Mouse (Mus musculus) MEL (cell line): ENCODE measurements around the gene Phospho1. TPM values are rescaled to one million over a fixed set of nuclear protein-coding genes. Genes with fewer than 3 reads are reported as not detected.

Experiments
- DNase-seq: peaks from one replicate; pipeline ENCODE4 v3.0.0; 2011; ENCODE audit warnings: low read depth, low spot score
- H3K27ac ChIP-seq: 2 replicates; pipeline ENCODE4 v1.5.1; 2012; ENCODE audit warnings: low read depth, mild to moderate bottlenecking, control low read depth, low read length, moderate library complexity; ENCODE audit not compliant: control insufficient read depth
- H3K27me3 ChIP-seq, 2 experiments: fragments of 150-350 bp in 1 of 2; sonication (generic) in 1 of 2; 2 replicates each; pipeline ENCODE4 v1.6.1; 2012; ENCODE audit warnings: low read length in 2 of 2, mild to moderate bottlenecking in 2 of 2, improper control_type of control experiment in 1 of 2, moderate library complexity in 1 of 2; ENCODE audit not compliant: insufficient read depth in 2 of 2, control insufficient read depth in 1 of 2
- H3K36me3 ChIP-seq, 2 experiments: 2 replicates each; pipeline ENCODE4 v1.6.1; 2012 to 2014; ENCODE audit warnings: low read length in 2 of 2, improper control_type of control experiment in 1 of 2, inconsistent platforms in 1 of 2, mild to moderate bottlenecking in 1 of 2; ENCODE audit not compliant: insufficient read depth in 2 of 2, control insufficient read depth in 1 of 2
- H3K4me1 ChIP-seq, 2 experiments: fragments of 150-350 bp in 1 of 2; sonication (generic) in 1 of 2; 2 replicates each; pipeline ENCODE4 v1.6.1; 2012; ENCODE audit warnings: low read length in 2 of 2, improper control_type of control experiment in 1 of 2, mild to moderate bottlenecking in 1 of 2; ENCODE audit not compliant: insufficient read depth in 2 of 2, control insufficient read depth in 1 of 2
- H3K4me3 ChIP-seq, 2 experiments: fragments of 150-350 bp in 1 of 2; sonication (generic) in 1 of 2; 2 replicates each; pipeline ENCODE4 v1.5.1; 2012; ENCODE audit warnings: low read depth in 2 of 2, low read length in 2 of 2, mild to moderate bottlenecking in 2 of 2, moderate library complexity in 2 of 2, control low read depth in 1 of 2, improper control_type of control experiment in 1 of 2; ENCODE audit not compliant: control insufficient read depth in 1 of 2, insufficient read depth in 1 of 2
- H3K79me2 ChIP-seq: 2 replicates; pipeline ENCODE4 v1.6.1; 2012; ENCODE audit warnings: mild to moderate bottlenecking, low read length, moderate library complexity; ENCODE audit not compliant: control insufficient read depth, poor library complexity, insufficient read depth
- H3K9ac ChIP-seq: 2 replicates; pipeline ENCODE4 v1.6.1; 2012; ENCODE audit warnings: low read depth, mild to moderate bottlenecking, control low read depth, low read length, moderate library complexity; ENCODE audit not compliant: control insufficient read depth, poor library complexity, severe bottlenecking
- H3K9me3 ChIP-seq: fragments of 150-350 bp; sonication (generic); replicated peaks from 2 replicates; pipeline ENCODE4 v1.6.1; 2012; ENCODE audit warnings: mild to moderate bottlenecking, low read length, improper control_type of control experiment, moderate library complexity; ENCODE audit not compliant: insufficient read depth
- CHD2 ChIP-seq: IDR thresholded peaks from 2 replicates; pipeline ENCODE4 v1.6.1; 2011; ENCODE audit warnings: low read length, improper control_type of control experiment
- EP300 ChIP-seq, 2 experiments: IDR thresholded peaks; 2 replicates each; pipeline ENCODE4 v1.6.1; 2011; ENCODE audit warnings: improper control_type of control experiment in 2 of 2, low read length in 2 of 2, low read depth in 1 of 2, mild to moderate bottlenecking in 1 of 2
- ETS1 ChIP-seq: IDR thresholded peaks from 2 replicates; pipeline ENCODE4 v1.6.1; 2012; ENCODE audit warnings: low read depth, mild to moderate bottlenecking, inconsistent platforms, low read length, improper control_type of control experiment, moderate library complexity
- HCFC1 ChIP-seq: IDR thresholded peaks from 2 replicates; pipeline ENCODE4 v1.6.1; 2012; ENCODE audit warnings: low read depth, mild to moderate bottlenecking, inconsistent platforms, low read length, improper control_type of control experiment, moderate library complexity
- JUND ChIP-seq: IDR thresholded peaks from 2 replicates; pipeline ENCODE4 v1.6.1; 2011; ENCODE audit warnings: low read depth, mild to moderate bottlenecking, improper control_type of control experiment, low read length
- MAFK ChIP-seq: IDR thresholded peaks from 2 replicates; pipeline ENCODE4 v1.6.1; 2011; ENCODE audit warnings: low read depth, mild to moderate bottlenecking, low read length, improper control_type of control experiment, borderline replicate concordance
- MAZ ChIP-seq: IDR thresholded peaks from 2 replicates; pipeline ENCODE4 v1.6.1; 2012; ENCODE audit warnings: low read depth, mild to moderate bottlenecking, inconsistent platforms, low read length, improper control_type of control experiment
- MEF2A ChIP-seq: IDR thresholded peaks from 2 replicates; pipeline ENCODE4 v1.6.1; 2014; ENCODE audit warnings: low read depth, mild to moderate bottlenecking, inconsistent platforms, low read length, improper control_type of control experiment; ENCODE audit not compliant: poor library complexity, insufficient replicate concordance, severe bottlenecking; ENCODE audit errors: extremely low read depth
- MXI1 ChIP-seq: IDR thresholded peaks from 2 replicates; pipeline ENCODE4 v1.6.1; 2011; ENCODE audit warnings: mild to moderate bottlenecking, low read depth, low read length, improper control_type of control experiment
- MYB ChIP-seq: IDR thresholded peaks from 2 replicates; pipeline ENCODE4 v1.6.1; 2011; ENCODE audit warnings: mild to moderate bottlenecking, low read depth, low read length, improper control_type of control experiment
- NELFE ChIP-seq: IDR thresholded peaks from 2 replicates; pipeline ENCODE4 v1.6.1; 2011; ENCODE audit warnings: low read depth, low read length, improper control_type of control experiment
- NRF1 ChIP-seq: IDR thresholded peaks from 2 replicates; pipeline ENCODE4 v1.6.1; 2014; ENCODE audit warnings: low read depth, mild to moderate bottlenecking, inconsistent platforms, low read length, improper control_type of control experiment, moderate library complexity; ENCODE audit not compliant: poor library complexity, insufficient read depth, severe bottlenecking
- POLR2A ChIP-seq, 2 experiments: IDR thresholded peaks; 2 replicates each; pipeline ENCODE4 v1.6.1; 2011 to 2012; ENCODE audit warnings: low read length in 2 of 2, mild to moderate bottlenecking in 2 of 2, control low read depth in 1 of 2, improper control_type of control experiment in 1 of 2, low read depth in 1 of 2, moderate library complexity in 1 of 2; ENCODE audit not compliant: control insufficient read depth in 1 of 2, insufficient read depth in 1 of 2, poor library complexity in 1 of 2
- POLR2AphosphoS5 ChIP-seq: IDR thresholded peaks from 2 replicates; pipeline ENCODE4 v1.6.1; 2012; ENCODE audit warnings: low read depth, borderline replicate concordance, mild to moderate bottlenecking, inconsistent platforms, low read length, moderate library complexity, mixed read lengths
- SIN3A ChIP-seq: IDR thresholded peaks from 2 replicates; pipeline ENCODE4 v1.6.1; 2012; ENCODE audit warnings: low read length, improper control_type of control experiment, inconsistent platforms
- SMC3 ChIP-seq: IDR thresholded peaks from 2 replicates; pipeline ENCODE4 v1.6.1; 2011; ENCODE audit warnings: low read depth, low read length, improper control_type of control experiment
- TAL1 ChIP-seq: IDR thresholded peaks from 2 replicates; pipeline ENCODE4 v1.6.1; 2012; ENCODE audit warnings: mild to moderate bottlenecking, inconsistent platforms, low read length, moderate library complexity, mixed read lengths
- UBTF ChIP-seq: IDR thresholded peaks from 2 replicates; pipeline ENCODE4 v1.6.1; 2012; ENCODE audit warnings: low read depth, mild to moderate bottlenecking, inconsistent platforms, low read length, improper control_type of control experiment, moderate library complexity, borderline replicate concordance; ENCODE audit not compliant: insufficient read depth
- USF1 ChIP-seq: IDR thresholded peaks from 2 replicates; pipeline ENCODE4 v1.6.1; 2014; ENCODE audit warnings: low read depth, mild to moderate bottlenecking, inconsistent platforms, low read length, improper control_type of control experiment, moderate library complexity
- USF2 ChIP-seq, 2 experiments: IDR thresholded peaks; 2 replicates each; pipeline ENCODE4 v1.6.1; 2011 to 2012; ENCODE audit warnings: improper control_type of control experiment in 2 of 2, low read length in 2 of 2, borderline replicate concordance in 1 of 2, inconsistent platforms in 1 of 2, low read depth in 1 of 2, mild to moderate bottlenecking in 1 of 2; ENCODE audit not compliant: insufficient read depth in 1 of 2
- ZMIZ1 ChIP-seq: IDR thresholded peaks from 2 replicates; pipeline ENCODE4 v1.6.1; 2012; ENCODE audit warnings: low read depth, mild to moderate bottlenecking, inconsistent platforms, low read length, improper control_type of control experiment, moderate library complexity
- ZNF384 ChIP-seq: IDR thresholded peaks from 2 replicates; pipeline ENCODE4 v1.6.1; 2012; ENCODE audit warnings: low read depth, mild to moderate bottlenecking, inconsistent platforms, low read length, improper control_type of control experiment
- polyA plus RNA-seq, 2 experiments: library from polyadenylated mRNA; stranded (reverse) in 1 of 2; unstranded in 1 of 2; fragments of >175 nt in 1 of 2; fragments of >200 nt in 1 of 2; gene quantifications; 2 replicates each; pipeline versions ENCODE4 v1.2.1 to v1.2.4; 2012; ENCODE audit warnings: low replicate concordance in 2 of 2, low read depth in 1 of 2; ENCODE audit not compliant: insufficient read length in 2 of 2, insufficient read depth in 1 of 2, missing spikeins in 1 of 2
- total RNA-seq: library from RNA; depleted of rRNA; stranded (reverse); fragments of 300-350 nt; gene quantifications from 2 replicates; pipeline ENCODE4 v1.2.3, GENCODE M21; 2012

Phospho1 gene
- total and polyA plus RNA-seq, 3 experiments: 15.4 to 76.0 TPM; not detected in 1

- TF ChIP-seq USF2 (IDR thresholded peaks at IDR 0.05; ENCODE audit: borderline replicate concordance in 1 of 2, insufficient read depth in 1 of 2, low read depth in 1 of 2, low read length in 2 of 2): no peak
- TF ChIP-seq MXI1: peak; percentile 24; the same call in 1 of the 2 replicates
- no peak for TF ChIP-seq POLR2A (IDR thresholded peaks at IDR 0.05; ENCODE audit: control insufficient read depth in 1 of 2, insufficient read depth in 1 of 2, low read depth in 1 of 2, low read length in 2 of 2, poor library complexity in 1 of 2)
- no peak for TF ChIP-seq MAZ
- no peak for TF ChIP-seq UBTF
- no peak for TF ChIP-seq USF1
- TF ChIP-seq CHD2: no peak
- TF ChIP-seq ETS1: no peak
- no peak for TF ChIP-seq MEF2A
- no peak for TF ChIP-seq JUND
- TF ChIP-seq MAFK: no peak
- no peak for TF ChIP-seq SIN3A
- no peak for TF ChIP-seq TAL1
- no peak for TF ChIP-seq POLR2AphosphoS5
- TF ChIP-seq EP300 (IDR thresholded peaks at IDR 0.05; ENCODE audit: low read depth in 1 of 2, low read length in 2 of 2): no peak; a peak in 1 of 4 replicates
- peak; percentile 96 for TF ChIP-seq SMC3
- TF ChIP-seq NRF1: no peak
- TF ChIP-seq NELFE: no peak
- no peak for TF ChIP-seq HCFC1
- no peak for TF ChIP-seq ZMIZ1
- no peak for TF ChIP-seq MYB
These were observed 29.4 kb downstream of the Phospho1 start (continued) for GRCm38 (mm10) chr11:95853684-95854083.

- peak; percentile 51 for DNase-seq
- H3K27me3 ChIP-seq: no peaks in the 10 kb centered on the region
- no peak overlapping the region for H3K27ac ChIP-seq
- H3K9me3 ChIP-seq: no peaks in the 10 kb centered on the region
- no peak overlapping the region for H3K4me3 ChIP-seq
- H3K4me1 ChIP-seq: peaks cover 8 to 22% of the 10 kb centered on the region in 2 experiments
- peaks cover 8% of the 10 kb centered on the region for H3K79me2 ChIP-seq
- peak; percentile 83 for TF ChIP-seq HCFC1
- TF ChIP-seq ZNF384: no peak
- H3K9ac ChIP-seq: no peak overlapping the region; the same call in 1 of the 2 replicates
- peaks cover 2 to 30% of the 10 kb centered on the region in 2 experiments for H3K36me3 ChIP-seq
These were observed 33.0 kb downstream of the Phospho1 start for GRCm38 (mm10) chr11:95857306-95857705.
